Mouse (Mus musculus): Measurements from ENCODE around the gene Gm6685. TPM values are rescaled to one million over a fixed set of nuclear protein-coding genes. Genes with fewer than 3 reads are reported as not detected.

Gene Gm6685
- total and polyA plus RNA-seq, 3 experiments: 0.38 to 0.67 TPM; not detected in 1

- Histone ChIP-seq H3K27ac (ENCODE audit: insufficient read depth, low read depth) (no peak overlapping the region), H3K4me1 (ENCODE audit: control insufficient read depth in 1 of 2, insufficient read depth in 2 of 2) (no peaks in the 10 kb centered on the region), H3K36me3 (replicated peaks in 1 of 2; ENCODE audit: control insufficient read depth in 1 of 2, insufficient read depth in 1 of 2, low read length in 1 of 2) (no peaks in the 10 kb centered on the region), H3K9ac (ENCODE audit: insufficient read depth, low read depth) (no peak overlapping the region), H3K9me3 (replicated peaks; ENCODE audit: low read length) (peaks cover 27% of the 10 kb centered on the region), H3K4me2 (ENCODE audit: insufficient read depth, low read depth, poor library complexity, severe bottlenecking) (no peak overlapping the region), H3K27me3 (replicated peaks) (no peaks in the 10 kb centered on the region), H3K4me3 (replicated peaks in 1 of 3; ENCODE audit: low read depth in 2 of 3, low read length in 2 of 3, poor library complexity in 1 of 3) (no peak overlapping the region), H3K79me2 (replicated peaks; ENCODE audit: control insufficient read depth, extremely low read depth, insufficient read depth, poor library complexity, severe bottlenecking) (no peaks in the 10 kb centered on the region)
- no peak for TF ChIP-seq CHD1 (IDR thresholded peaks at IDR 0.05; ENCODE audit: low read depth, low read length)
- dilution Hi-C loops (cut with MboI; ENCODE audit: extremely low pct_ligation_motif_present, extremely low pct_unique_long_range_greater_than_20kb, low sequenced_read_pairs) (no loop called here), in situ Hi-C loops (cut with MboI; ENCODE audit: low pct_ligation_motif_present, low pct_unique_long_range_greater_than_20kb, low sequenced_read_pairs) (no loop called here)
- no peak for DNase-seq (ENCODE audit: extremely low read depth)
Measured at GRCm38 (mm10) chr11:28290440-28290839, 49.2 kb downstream of the Gm6685 start.

Other genes with a start within 250 kb of the Gm6685 start
- gene Ccdc85a, start 244.5 kb upstream of the Gm6685 start, total RNA-seq (2012; rRNA removed): not detected in 2 replicates
- gene Ccdc85a, start 244.5 kb upstream of the Gm6685 start, total RNA-seq (2014; rRNA removed): not detected in 2 replicates
- not detected in 2 replicates for gene Ccdc85a, start 244.5 kb upstream of the Gm6685 start, polyA plus RNA-seq (2012; ENCODE audit: insufficient read length, low read depth)